In the genomic region with DNA sequence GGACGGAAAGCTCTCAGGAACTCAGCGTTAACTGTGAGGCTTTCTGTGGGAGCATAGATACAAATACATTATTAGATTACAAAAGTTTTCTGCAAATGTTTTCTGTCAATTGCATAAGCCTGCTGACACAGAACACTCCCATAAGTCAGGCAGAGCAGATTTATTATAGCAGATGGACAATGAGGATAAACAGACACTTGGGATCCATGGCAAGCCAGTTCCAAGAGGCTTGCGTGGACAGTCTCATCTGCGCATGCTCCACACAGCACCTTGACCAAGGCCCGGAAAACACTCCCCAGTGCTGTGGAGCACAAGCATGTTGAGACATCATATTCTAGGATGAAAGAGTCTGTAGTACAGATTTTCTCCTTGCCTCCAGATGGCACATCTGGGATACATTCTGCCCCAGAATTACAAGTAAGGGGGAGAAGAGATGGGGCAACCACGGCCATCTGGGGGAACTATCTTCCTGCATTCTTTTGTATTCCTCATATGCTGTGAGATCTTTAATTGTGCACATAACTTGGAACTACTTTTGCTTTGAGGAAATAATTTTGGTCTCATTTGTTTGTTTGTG, we compare ENCODE assay signal across 23 mouse cellular contexts.
DNase-seq lines count a peak whose midpoint lies in the region; ATAC-seq and TF ChIP-seq lines count a peak whose summit lies in the region.
"Had no signal": no experiment of that assay in that cellular context is flagged by ENCODE, and none has a peak within 500 bp of the region (broad histone marks: within the 10 kb centered on the region; RNA-seq: fewer than 3 reads in every experiment).

No protein-coding gene starts in this region.

- H3K4me2 ChIP-seq in intestine, embryonic 14.5 days (ENCODE audit: low read length), result no peak overlapping the region
- no peak overlapping the region for H3K4me2 ChIP-seq in intestine, embryonic 16.5 days (ENCODE audit: low read depth, low read length)
- no peak overlapping the region for H3K4me2 ChIP-seq in limb, embryonic 14.5 days (replicated peaks; ENCODE audit: low read depth, low read length, severe bottlenecking)
- H3K4me2 ChIP-seq: forebrain, embryonic 12.5 days; heart, embryonic 15.5 days; hindbrain, embryonic 15.5 days; intestine, embryonic 15.5 days; limb, embryonic 12.5 days; liver, embryonic 12.5 days; midbrain, embryonic 12.5 days had no signal

- H3K4me3 ChIP-seq in intestine, embryonic 14.5 days (ENCODE audit: low read depth, low read length), result no peak overlapping the region
- H3K4me3 ChIP-seq in intestine, embryonic 16.5 days (ENCODE audit: low read length), result no peak overlapping the region
- no peak overlapping the region for H3K4me3 ChIP-seq in limb, embryonic 14.5 days (replicated peaks; ENCODE audit: low read length)
- no peak overlapping the region for H3K4me3 ChIP-seq in forebrain, embryonic 10.5 days
- H3K4me3 ChIP-seq: forebrain, embryonic 12.5 days; gastrocnemius, adult 2 months; heart, embryonic 15.5 days; hindbrain, embryonic 15.5 days; intestine, embryonic 15.5 days; left cerebral cortex, adult 2 months; limb, embryonic 12.5 days; liver, embryonic 12.5 days; midbrain, embryonic 12.5 days had no signal

- no peak overlapping the region for H3K27ac ChIP-seq in intestine, embryonic 14.5 days (ENCODE audit: low read depth)
- no peak overlapping the region for H3K27ac ChIP-seq in intestine, embryonic 16.5 days (ENCODE audit: low read length)
- no peak overlapping the region for H3K27ac ChIP-seq in limb, embryonic 14.5 days (replicated peaks; ENCODE audit: low read depth, low read length)
- H3K27ac ChIP-seq in forebrain, embryonic 10.5 days, result no peak overlapping the region
- H3K27ac ChIP-seq: forebrain, embryonic 12.5 days; gastrocnemius, adult 2 months; heart, embryonic 15.5 days; hindbrain, embryonic 15.5 days; intestine, embryonic 15.5 days; left cerebral cortex, adult 2 months; limb, embryonic 12.5 days; liver, embryonic 12.5 days; midbrain, embryonic 12.5 days had no signal

- H3K27me3 ChIP-seq in intestine, embryonic 14.5 days (replicated peaks; ENCODE audit: control insufficient read depth, insufficient read depth, low read length), result no peaks in the 10 kb centered on the region
- H3K27me3 ChIP-seq in intestine, embryonic 16.5 days (replicated peaks; ENCODE audit: control insufficient read depth, insufficient read depth, low read length), result no peaks in the 10 kb centered on the region
- H3K27me3 ChIP-seq in limb, embryonic 14.5 days (ENCODE audit: control insufficient read depth, insufficient read depth, low read length), result no peaks in the 10 kb centered on the region
- no peaks in the 10 kb centered on the region for H3K27me3 ChIP-seq in forebrain, embryonic 10.5 days (ENCODE audit: poor library complexity, severe bottlenecking)
- H3K27me3 ChIP-seq: heart, embryonic 15.5 days; hindbrain, embryonic 15.5 days; intestine, embryonic 15.5 days; limb, embryonic 12.5 days; liver, embryonic 12.5 days; midbrain, embryonic 12.5 days had no signal

- no peak for DNase-seq in intestine, embryonic 14.5 days (ENCODE audit: low spot score)
- peak; percentile 7 for DNase-seq in brain, adult 2 months (ENCODE audit: low read depth, low spot score)
- DNase-seq in layer of hippocampus, adult 8-10 months (ENCODE audit: low spot score in 2 of 2), result peak; percentile 20 to 24
- no peak for DNase-seq in limb, embryonic 14.5 days (ENCODE audit: low spot score)
- no peak for DNase-seq in gastrocnemius, postnatal 25 days
- DNase-seq in forebrain, embryonic 10.5 days (ENCODE audit: extremely low spot score, low spot score), result no peak
- DNase-seq: cerebellum, adult 2 months; cerebellum, postnatal 25 days; gastrocnemius, adult 2 months; heart, postnatal 4 days; kidney, adult 9 months; kidney, postnatal 25 days; lung, adult 18-20 months had no signal

- H3K9me3 ChIP-seq in intestine, embryonic 14.5 days (ENCODE audit: control insufficient read depth, low read length), result no peaks in the 10 kb centered on the region
- H3K9me3 ChIP-seq in intestine, embryonic 16.5 days (ENCODE audit: control insufficient read depth, low read length), result no peaks in the 10 kb centered on the region
- no peaks in the 10 kb centered on the region for H3K9me3 ChIP-seq in limb, embryonic 14.5 days (ENCODE audit: control insufficient read depth, low read length)
- no peaks in the 10 kb centered on the region; the same call in 1 of the 2 replicates for H3K9me3 ChIP-seq in forebrain, embryonic 10.5 days
- H3K9me3 ChIP-seq: forebrain, embryonic 12.5 days; heart, embryonic 15.5 days; hindbrain, embryonic 15.5 days; intestine, embryonic 15.5 days; limb, embryonic 12.5 days; liver, embryonic 12.5 days; midbrain, embryonic 12.5 days had no signal

- WGBS in intestine, embryonic 14.5 days, result 45% methylated on average over 6 of the region's 6 CpGs
- 62% methylated on average over 6 of the region's 6 CpGs for WGBS in intestine, embryonic 16.5 days
- 65% methylated on average over 6 of the region's 6 CpGs for WGBS in limb, embryonic 14.5 days
- WGBS in forebrain, embryonic 10.5 days, result 91% methylated on average over 6 of the region's 6 CpGs

- no peak for TF ChIP-seq POLR2A in limb, embryonic 14.5 days (IDR thresholded peaks at IDR 0.05; ENCODE audit: borderline replicate concordance, extremely low read depth, insufficient read depth, insufficient read length)

- H3K4me1 ChIP-seq in intestine, embryonic 14.5 days (replicated peaks; ENCODE audit: control insufficient read depth, insufficient read depth, low read length), result no peaks in the 10 kb centered on the region
- no peaks in the 10 kb centered on the region for H3K4me1 ChIP-seq in intestine, embryonic 16.5 days (ENCODE audit: control insufficient read depth, insufficient read depth, low read length)
- H3K4me1 ChIP-seq in limb, embryonic 14.5 days (ENCODE audit: control insufficient read depth, insufficient read depth, low read length), result peaks cover 4% of the 10 kb centered on the region
- H3K4me1 ChIP-seq in forebrain, embryonic 10.5 days, result peaks cover 5% of the 10 kb centered on the region
- H3K4me1 ChIP-seq: heart, embryonic 15.5 days; intestine, embryonic 15.5 days; liver, embryonic 12.5 days had no signal

- H3K36me3 ChIP-seq in intestine, embryonic 14.5 days (ENCODE audit: control insufficient read depth, insufficient read depth, low read length), result no peaks in the 10 kb centered on the region
- H3K36me3 ChIP-seq in intestine, embryonic 16.5 days (ENCODE audit: control insufficient read depth, insufficient read depth, low read length), result no peaks in the 10 kb centered on the region
- no peaks in the 10 kb centered on the region for H3K36me3 ChIP-seq in limb, embryonic 14.5 days (ENCODE audit: control insufficient read depth, insufficient read depth, low read length)
- no peaks in the 10 kb centered on the region for H3K36me3 ChIP-seq in forebrain, embryonic 10.5 days (replicated peaks)
- H3K36me3 ChIP-seq: forebrain, embryonic 12.5 days; heart, embryonic 15.5 days; hindbrain, embryonic 15.5 days; intestine, embryonic 15.5 days; limb, embryonic 12.5 days; liver, embryonic 12.5 days; midbrain, embryonic 12.5 days had no signal

- peak; percentile 47; the same call in 1 of the 2 replicates for ATAC-seq in intestine, embryonic 14.5 days (replicated peaks; ENCODE audit: low FRiP score, low TSS enrichment, low read depth)
- no peak for ATAC-seq in intestine, embryonic 16.5 days
- ATAC-seq in limb, embryonic 14.5 days (ENCODE audit: low FRiP score, low read depth), result peak; percentile 15; the same call in 1 of the 2 replicates
- ATAC-seq: CD4-positive, CD25-positive, alpha-beta regulatory T cell, adult 4 months; intestine, embryonic 15.5 days; liver, embryonic 12.5 days had no signal

- no peak overlapping the region for H3K9ac ChIP-seq in intestine, embryonic 14.5 days (ENCODE audit: low read length)
- no peak overlapping the region for H3K9ac ChIP-seq in intestine, embryonic 16.5 days (ENCODE audit: low read depth, low read length)
- no peak overlapping the region for H3K9ac ChIP-seq in limb, embryonic 14.5 days (ENCODE audit: low read depth, low read length, severe bottlenecking)
- H3K9ac ChIP-seq: forebrain, embryonic 12.5 days; heart, embryonic 15.5 days; hindbrain, embryonic 15.5 days; intestine, embryonic 15.5 days; limb, embryonic 12.5 days; liver, embryonic 12.5 days; midbrain, embryonic 12.5 days had no signal

Comparison
In these comparisons a context has a peak if more than half of its experiments do, and no peak if none do; other contexts are left out.
1. DNase-seq: peak in brain, adult 2 months (single experiment) and layer of hippocampus, adult 8-10 months (2 of 2); none in intestine, embryonic 14.5 days (single experiment), limb, embryonic 14.5 days (single experiment), gastrocnemius, postnatal 25 days (single experiment) and forebrain, embryonic 10.5 days (single experiment).